In genomic region chr10:59798371-59798770, GRCm38 (mm10) we compare ENCODE assay signal across 11 mouse cellular contexts.
"Had no signal": no experiment of that assay in that cellular context is flagged by ENCODE, and none has a peak within 500 bp of the region (broad histone marks: within the 10 kb centered on the region; RNA-seq: fewer than 3 reads in every experiment).

No protein-coding gene starts in this region.

- H3K36me3 ChIP-seq: hindbrain, embryonic 15.5 days; neural tube, embryonic 15.5 days had no signal

- H3K27ac ChIP-seq: hindbrain, embryonic 15.5 days; limb, embryonic 13.5 days; neural tube, embryonic 15.5 days had no signal

- DNase-seq: left cerebral cortex, postnatal 4 days; lung, adult 18-20 months; right cerebral cortex, adult 18-20 months; right cerebral cortex, postnatal 25 days; thymus, postnatal 36 days had no signal

- H3K27me3 ChIP-seq: hindbrain, embryonic 15.5 days; limb, embryonic 13.5 days; neural tube, embryonic 15.5 days had no signal

- H3K9ac ChIP-seq: hindbrain, embryonic 15.5 days; limb, embryonic 13.5 days; neural tube, embryonic 15.5 days had no signal

- H3K9me3 ChIP-seq: hindbrain, embryonic 15.5 days; limb, embryonic 13.5 days; neural tube, embryonic 15.5 days had no signal

- H3K4me3 ChIP-seq: hindbrain, embryonic 15.5 days; limb, embryonic 13.5 days; myocyte; neural tube, embryonic 15.5 days had no signal

- ATAC-seq: intestine, embryonic 16.5 days had no signal

- H3K4me2 ChIP-seq: hindbrain, embryonic 15.5 days; limb, embryonic 13.5 days; liver, embryonic 11.5 days; neural tube, embryonic 15.5 days had no signal
